Mouse (Mus musculus): ENCODE results near the gene Dnajb12. TPM values are rescaled to one million over a fixed set of nuclear protein-coding genes. Genes with fewer than 3 reads are reported as not detected.
A peak's percentile ranks its signal among the peaks of the same experiment; 100 is the strongest.
"Not testable (repeated sequence)": the region's sequence is repeated elsewhere in the genome, so short reads cannot be mapped to it uniquely, and the experiment has no call there.

Dnajb12 gene
- polyA plus RNA-seq, 1 experiment: 49.2 TPM

DNA sequence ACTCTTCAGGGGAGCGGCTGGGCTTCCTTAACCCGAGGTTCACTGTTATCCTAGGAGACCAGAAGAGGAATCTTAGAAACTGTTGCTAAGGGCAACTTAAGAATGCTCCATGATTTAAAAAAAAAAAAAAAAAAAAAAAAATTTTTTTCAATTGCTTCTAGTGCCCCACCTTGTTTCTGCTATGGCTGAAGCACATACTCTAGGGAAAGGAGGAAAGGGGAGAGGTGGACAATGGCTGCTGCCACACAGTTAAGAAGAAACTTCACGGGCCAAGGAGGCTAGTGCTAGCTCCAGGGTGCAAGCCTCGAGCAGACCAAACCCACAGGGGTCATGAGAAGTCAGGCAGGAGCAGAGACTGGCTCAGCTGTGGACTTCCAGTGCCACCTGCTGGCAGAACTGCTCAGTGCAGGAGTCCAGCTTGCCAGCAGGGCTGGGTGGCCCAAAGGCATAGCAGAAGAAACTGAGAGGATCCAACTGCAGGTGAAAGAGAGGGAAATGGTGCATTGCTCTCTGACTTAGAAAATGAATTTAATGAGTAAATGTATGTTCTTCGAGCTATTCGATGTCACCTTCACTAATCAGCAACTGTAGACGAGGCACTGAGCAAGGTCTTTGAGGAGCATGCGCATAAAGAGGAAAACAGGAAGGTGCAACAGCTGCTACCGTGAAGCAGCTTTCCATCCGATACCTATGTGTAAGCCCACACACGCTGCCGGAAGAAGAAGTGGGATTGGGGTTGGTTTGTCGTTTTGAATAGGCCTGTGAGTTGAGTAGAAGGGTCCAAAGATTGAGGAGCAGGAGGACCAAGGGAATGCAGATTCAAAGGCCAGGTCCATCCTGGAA lies 14.3 kb upstream of the Dnajb12 start:
- WGBS: 43% methylated on average over 13 of the region's 13 CpGs
- peak; percentile 61 for DNase-seq (ENCODE audit: low read depth, low spot score)

DNA sequence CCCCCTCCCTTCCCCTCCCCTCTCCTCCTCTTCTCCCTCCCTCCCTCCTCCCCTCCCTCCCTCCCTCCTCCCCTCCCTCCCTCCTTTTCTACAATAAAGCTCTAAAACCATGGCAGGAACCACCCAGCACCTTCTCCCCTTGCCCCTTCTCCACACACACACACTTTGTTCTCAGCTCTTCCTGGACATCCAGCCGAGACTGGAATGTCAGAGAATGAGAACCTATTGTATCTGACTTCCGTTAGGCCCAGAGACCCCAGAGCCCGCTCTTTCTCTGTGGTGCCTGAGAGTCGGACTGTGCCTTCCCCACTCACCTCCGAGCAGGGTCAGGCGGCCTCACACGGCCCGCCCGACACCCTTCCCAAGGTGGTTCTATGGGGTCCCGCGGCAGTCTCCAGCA lies 11.1 kb upstream of the Dnajb12 start:
- WGBS: 74% methylated on average over 11 of the region's 11 CpGs
- DNase-seq (ENCODE audit: low read depth, low spot score): no peak

DNA sequence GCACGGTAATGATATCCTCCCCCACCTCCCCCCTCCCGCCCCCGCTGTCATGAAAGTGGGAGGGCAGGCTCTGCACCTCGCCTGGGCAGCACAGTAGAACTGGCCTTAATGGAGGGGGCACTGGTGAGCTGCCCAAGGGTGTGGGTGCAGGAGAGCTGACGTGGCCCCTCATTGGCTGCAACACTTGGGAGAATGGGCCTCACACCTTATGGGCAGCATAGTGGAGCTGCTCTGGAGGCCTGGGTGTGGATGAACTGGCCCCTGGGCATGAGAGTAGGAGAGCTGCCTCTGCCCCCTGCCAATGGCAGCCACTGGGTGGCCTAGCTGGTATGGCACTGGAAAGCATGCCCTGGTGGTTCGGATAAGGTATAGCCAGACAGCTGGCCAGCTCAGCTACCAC lies 9.3 kb upstream of the Dnajb12 start:
- DNase-seq (ENCODE audit: low read depth, low spot score): no peak
- WGBS: 86% methylated on average over 6 of the region's 6 CpGs

DNA sequence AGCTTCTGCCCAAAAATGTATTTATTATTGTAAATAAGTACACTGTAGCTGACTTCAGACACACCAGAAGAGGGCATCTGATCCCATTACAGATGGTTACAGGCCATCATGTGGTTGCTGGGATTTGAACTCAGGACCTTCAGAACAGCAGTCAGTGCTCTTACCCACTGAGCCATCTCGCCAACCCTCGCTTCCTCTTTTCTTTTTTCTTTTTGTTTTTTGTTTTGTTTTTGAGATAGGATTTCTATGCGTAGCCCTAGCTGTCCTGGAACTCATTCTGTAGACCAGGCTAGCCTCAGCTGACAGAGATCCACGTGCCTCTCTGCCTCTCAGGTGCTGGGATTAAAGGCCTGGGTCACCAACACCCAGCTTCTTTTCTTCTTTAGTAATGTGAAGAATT lies 6.7 kb upstream of the Dnajb12 start:
- 90% methylated on average over 4 of the region's 4 CpGs for WGBS
- DNase-seq (ENCODE audit: low read depth, low spot score): not testable (repeated sequence)

GRCm38 (mm10) chr10:59873206-59873605 lies 6.2 kb upstream of the Dnajb12 start:
- DNase-seq (ENCODE audit: low read depth, low spot score): no peak
- WGBS: 49% methylated on average over 5 of the region's 5 CpGs

GRCm38 (mm10) chr10:59873613-59874012 lies 5.7 kb upstream of the Dnajb12 start:
- WGBS: 52% methylated on average over 5 of the region's 5 CpGs

DNA sequence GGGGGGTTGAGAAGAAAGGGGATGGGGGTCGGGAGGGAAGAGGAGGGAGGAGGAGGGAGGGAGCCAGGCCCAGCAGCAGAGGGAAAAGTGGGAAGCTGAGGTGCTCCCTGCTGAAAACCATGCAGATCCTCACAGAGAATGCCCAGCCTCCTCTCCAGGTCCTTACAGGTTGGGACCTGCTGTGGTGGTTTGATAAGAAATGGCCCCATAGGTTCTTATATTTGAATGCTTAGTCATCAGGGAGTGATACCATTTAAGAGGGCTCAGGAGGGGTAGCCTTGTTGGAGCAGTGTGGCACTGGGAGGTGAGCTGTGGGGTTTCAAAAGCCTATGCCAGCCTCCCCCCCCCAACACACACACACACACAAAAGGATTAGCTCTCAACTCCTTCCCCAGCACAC lies 4.0 kb upstream of the Dnajb12 start:
- WGBS: 58% methylated on average over 1 of the region's 1 CpGs
- DNase-seq (ENCODE audit: low read depth, low spot score): no peak

More at GRCm38 (mm10) chr10:59873613-59874012, 5.7 kb upstream of the Dnajb12 start:
- no peak for DNase-seq (ENCODE audit: low read depth, low spot score)

DNA sequence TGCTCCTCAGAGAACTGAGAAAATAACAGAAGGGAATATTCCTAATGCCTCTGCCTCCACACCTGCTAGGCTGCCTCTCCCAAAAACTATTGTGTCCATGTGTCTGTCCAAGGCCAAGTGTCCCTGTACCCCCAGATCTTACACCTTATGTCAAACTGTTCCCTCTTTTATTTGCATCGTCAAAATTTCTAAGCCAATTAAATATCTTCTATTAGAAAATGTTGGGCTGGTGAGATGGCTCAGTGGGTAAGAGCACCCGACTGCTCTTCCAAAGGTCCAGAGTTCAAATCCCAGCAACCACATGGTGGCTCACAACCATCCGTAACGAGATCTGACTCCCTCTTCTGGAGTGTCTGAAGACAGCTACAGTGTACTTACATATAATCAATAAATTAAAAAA lies 2.7 kb upstream of the Dnajb12 start:
- not testable (repeated sequence) for DNase-seq (ENCODE audit: low read depth, low spot score)
- WGBS: 91% methylated on average over 4 of the region's 4 CpGs

GRCm38 (mm10) chr10:59877421-59878117 lies 1.8 kb upstream of the Dnajb12 start:
- 74% methylated on average over 15 of the region's 15 CpGs for WGBS

DNA sequence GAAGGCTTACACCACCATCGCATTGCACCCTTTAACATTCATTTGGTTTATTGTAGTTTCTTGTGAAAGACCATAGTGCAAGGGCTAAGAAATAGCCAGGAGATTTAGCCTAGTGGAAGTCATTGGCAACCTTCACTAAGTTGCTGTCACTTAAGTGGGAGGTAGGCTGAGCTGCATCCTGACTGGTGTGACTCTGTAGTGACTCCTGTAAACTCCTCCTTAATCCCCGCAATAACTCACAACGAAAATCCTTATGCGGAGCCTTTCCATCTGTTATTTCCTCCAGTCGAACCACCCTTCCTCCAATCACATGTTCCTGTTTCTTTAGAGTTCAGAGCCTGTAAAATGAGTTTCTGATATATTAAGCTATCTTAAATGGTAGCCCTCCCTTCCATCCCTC lies 533 bp upstream of the Dnajb12 start:
- no peak for DNase-seq (ENCODE audit: low read depth, low spot score)
- 6% methylated on average over 5 of the region's 5 CpGs for WGBS

More at GRCm38 (mm10) chr10:59877421-59878117, 1.8 kb upstream of the Dnajb12 start:
- no peak for DNase-seq (ENCODE audit: low read depth, low spot score)

DNA sequence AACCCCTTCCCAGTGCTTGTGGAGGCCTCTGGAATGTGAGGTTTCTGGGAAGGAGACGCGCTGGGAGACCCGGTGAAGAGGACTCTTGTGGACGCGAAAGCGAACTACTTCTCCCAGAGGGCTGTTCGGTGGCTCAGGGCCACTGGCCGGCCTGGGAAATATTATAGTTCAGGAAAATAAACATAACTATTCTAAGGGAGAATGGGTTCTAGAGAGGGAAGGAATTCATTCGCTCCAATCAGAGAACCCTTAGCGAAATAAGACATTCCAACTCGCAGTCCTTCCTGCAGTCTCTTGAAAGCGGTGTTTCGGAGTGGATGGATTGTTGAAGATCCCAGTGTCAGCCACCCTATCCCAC lies 652 bp downstream of the Dnajb12 start:
- under 1% methylated on average over 13 of the region's 13 CpGs for WGBS
- DNase-seq (ENCODE audit: low read depth, low spot score): peak; percentile 47

DNA sequence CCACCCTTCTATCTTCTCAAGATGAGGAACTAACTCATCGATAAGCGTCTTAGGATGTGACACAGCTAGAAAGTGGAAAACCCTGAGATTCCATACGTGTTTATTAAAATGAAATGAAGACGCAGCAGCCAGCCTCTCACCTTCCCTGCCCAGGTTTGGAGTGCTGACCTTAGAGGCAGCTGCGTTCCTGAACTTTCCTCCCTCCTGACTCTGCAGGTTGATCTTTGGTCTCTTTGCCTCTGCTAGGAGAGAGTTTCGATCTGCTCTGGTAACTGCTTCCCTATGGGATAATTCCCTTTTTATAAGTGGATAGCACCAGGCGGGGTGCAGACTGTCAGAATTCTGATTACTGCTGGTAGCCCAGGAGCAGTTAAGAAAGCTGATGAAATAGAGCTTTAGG lies 1.5 kb downstream of the Dnajb12 start:
- peak; percentile 37 for DNase-seq (ENCODE audit: low read depth, low spot score)
- WGBS: 40% methylated on average over 7 of the region's 7 CpGs

DNA sequence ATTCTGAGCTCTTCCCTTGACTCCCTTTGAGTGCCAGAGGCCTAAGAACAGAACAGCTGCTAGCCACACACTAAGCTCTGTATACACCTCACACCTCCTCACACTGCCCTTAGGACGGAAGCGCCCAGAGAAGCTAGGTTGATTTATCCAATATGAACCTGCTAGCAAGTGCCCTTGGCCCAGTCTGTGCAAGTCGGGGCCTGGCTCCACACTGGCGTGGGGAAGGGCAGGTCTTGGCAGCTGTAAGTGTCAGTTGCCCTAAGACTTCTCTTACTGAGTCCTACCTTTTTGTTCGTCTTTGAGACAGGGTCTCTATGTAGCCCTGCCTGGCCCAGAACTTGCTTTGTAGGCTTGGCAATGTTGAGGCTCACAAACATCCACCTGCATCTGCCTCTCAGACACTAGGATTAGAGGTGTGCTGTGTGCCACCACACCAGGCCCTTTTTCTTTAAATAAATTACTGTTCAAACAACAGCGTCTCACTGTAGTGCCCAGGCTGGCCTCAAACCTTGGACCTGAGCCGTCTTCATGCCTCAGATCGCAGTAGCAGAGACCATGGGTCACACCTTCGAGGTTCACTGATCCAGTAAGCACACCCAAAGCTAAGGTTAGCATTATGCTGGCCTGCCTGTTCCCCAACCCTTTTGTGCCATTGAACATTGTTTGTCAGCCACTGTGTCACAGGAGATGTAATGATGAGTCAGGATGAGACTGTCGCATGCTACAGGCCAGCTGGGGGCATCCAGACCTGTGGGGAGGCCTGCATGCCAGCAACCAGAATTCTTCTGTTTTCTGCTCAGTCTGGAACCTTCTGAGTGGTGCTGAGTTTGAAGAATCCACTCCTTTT lies 5.2 kb downstream of the Dnajb12 start:
- 75% methylated on average over 10 of the region's 10 CpGs for WGBS
- DNase-seq (ENCODE audit: low read depth, low spot score): no peak

GRCm38 (mm10) chr10:59885174-59886080 lies 6.1 kb downstream of the Dnajb12 start:
- WGBS: 81% methylated on average over 14 of the region's 14 CpGs
- no peak for DNase-seq (ENCODE audit: low read depth, low spot score)

DNA sequence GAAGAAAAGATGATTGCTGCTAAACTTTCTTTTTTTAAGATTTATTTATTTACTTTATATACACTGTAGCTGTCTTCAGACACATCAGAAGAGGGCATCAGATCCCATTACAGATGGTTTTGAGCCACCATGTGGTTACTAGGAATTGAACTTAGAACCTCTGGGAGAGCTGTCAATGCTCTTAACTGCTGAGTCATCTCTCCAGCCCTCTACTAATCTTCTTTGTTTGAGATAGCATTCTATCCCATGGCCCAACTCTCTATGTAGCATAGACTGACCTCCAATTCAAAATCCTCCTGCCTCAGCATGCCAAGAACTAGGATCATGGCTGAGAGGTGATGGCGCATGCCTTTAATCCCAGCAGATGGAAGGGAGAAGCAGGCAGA lies 6.7 kb downstream of the Dnajb12 start:
- DNase-seq (ENCODE audit: low read depth, low spot score): no peak
- 91% methylated on average over 1 of the region's 1 CpGs for WGBS

GRCm38 (mm10) chr10:59887432-59887831 lies 8.1 kb downstream of the Dnajb12 start:
- no peak for DNase-seq (ENCODE audit: low read depth, low spot score)
- WGBS: 80% methylated on average over 5 of the region's 5 CpGs

DNA sequence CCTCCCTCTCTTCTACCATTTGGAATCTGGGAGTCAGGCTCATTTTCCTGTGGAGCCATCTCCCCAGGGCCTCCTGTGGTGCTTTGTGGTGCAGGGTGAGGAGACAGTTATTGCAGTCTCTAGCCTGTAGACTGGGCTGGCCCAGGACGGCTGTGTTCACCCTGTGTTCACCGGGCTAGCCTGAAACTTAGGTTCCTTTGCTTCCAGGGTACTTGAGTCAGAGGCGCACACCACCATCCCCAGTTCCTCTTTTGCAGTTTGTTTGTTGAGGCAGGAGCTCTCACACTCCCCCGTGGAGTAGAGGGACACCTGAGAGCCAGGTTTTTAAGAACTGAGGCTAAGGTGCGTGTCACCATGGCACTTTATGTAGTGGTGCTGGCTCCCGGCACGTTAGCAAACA lies 10.0 kb downstream of the Dnajb12 start:
- no peak for DNase-seq (ENCODE audit: low read depth, low spot score)
- WGBS: 80% methylated on average over 7 of the region's 7 CpGs

GRCm38 (mm10) chr10:59889953-59890751 lies 10.8 kb downstream of the Dnajb12 start:
- 84% methylated on average over 15 of the region's 15 CpGs for WGBS
- no peak for DNase-seq (ENCODE audit: low read depth, low spot score)

Data from large intestine, adult 2 months (tissue).